Mouse (Mus musculus) fat pad, adult 2 months (tissue): ENCODE measurements around the gene Hspa1l.
A peak's percentile ranks its signal among the peaks of the same experiment; 100 is the strongest.
"Not testable (repeated sequence)": the region's sequence is repeated elsewhere in the genome, so short reads cannot be mapped to it uniquely, and the experiment has no call there.

ENCODE experiments used
- DNase-seq: peaks from one replicate; pipeline ENCODE4 v3.0.0-alpha.2; 2011; ENCODE audit warnings: low read depth, low spot score; ENCODE audit errors: extremely low read depth

Gene Hspa1l

GRCm38 (mm10) chr17:34972069-34972749, at the start of gene Hspa1l, which contains the start of gene Hspa1a:
Gene Hspa1l (plus strand): TSS chr17:34972703.
Gene Hspa1a (minus strand): TSS chr17:34972156.
- DNase-seq: not testable (repeated sequence)

GRCm38 (mm10) chr17:34922939-34923338, 49.6 kb upstream of the Hspa1l start:
- no peak for DNase-seq

GRCm38 (mm10) chr17:34924258-34924657, 48.2 kb upstream of the Hspa1l start:
- DNase-seq: no peak

GRCm38 (mm10) chr17:34927306-34928019, 45.0 kb upstream of the Hspa1l start:
- DNase-seq: no peak

GRCm38 (mm10) chr17:34928841-34929240, 43.7 kb upstream of the Hspa1l start:
- DNase-seq: no peak

DNA sequence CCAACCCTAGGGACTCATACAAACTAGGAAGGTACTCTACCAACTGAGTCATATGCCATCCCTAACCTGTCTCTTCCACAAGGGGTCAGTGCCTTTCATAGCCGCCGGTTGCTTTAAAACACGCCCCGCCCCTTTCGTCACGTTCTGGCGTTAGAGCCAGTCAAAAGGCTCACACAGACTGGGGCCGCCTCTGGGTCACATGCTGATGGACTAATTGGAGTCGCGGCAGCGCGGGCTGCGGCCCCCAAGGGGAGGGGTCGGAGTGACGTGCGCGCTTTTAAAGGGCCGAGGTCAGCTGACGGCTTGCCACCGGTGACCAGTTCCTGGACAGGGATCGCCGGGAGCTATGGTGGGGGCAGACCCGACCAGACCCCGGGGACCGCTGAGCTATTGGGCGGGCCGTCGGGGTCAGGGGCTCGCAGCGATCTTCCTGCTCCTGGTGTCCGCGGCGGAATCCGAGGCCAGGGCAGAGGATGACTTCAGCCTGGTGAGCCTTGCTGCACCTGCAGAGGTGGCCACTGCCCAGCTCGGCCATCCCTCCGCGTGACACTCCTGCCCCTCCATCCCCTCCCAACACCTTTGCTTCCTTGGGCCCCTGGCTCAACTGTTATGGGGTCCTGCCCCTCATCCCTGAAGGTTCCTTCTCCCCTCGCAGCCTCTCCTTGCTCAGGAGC, 41.3 kb upstream of the Hspa1l start, which contains the start of gene Neu1:
Gene Neu1, plus strand, starts transcription at position 193 of the 674 bp plus-strand sequence.
- peak; percentile 73 for DNase-seq

- DNase-seq: no peak
These were observed 40.8 kb upstream of the Hspa1l start for GRCm38 (mm10) chr17:34931735-34932098.

GRCm38 (mm10) chr17:34932287-34932686, 40.2 kb upstream of the Hspa1l start:
- no peak for DNase-seq

DNA sequence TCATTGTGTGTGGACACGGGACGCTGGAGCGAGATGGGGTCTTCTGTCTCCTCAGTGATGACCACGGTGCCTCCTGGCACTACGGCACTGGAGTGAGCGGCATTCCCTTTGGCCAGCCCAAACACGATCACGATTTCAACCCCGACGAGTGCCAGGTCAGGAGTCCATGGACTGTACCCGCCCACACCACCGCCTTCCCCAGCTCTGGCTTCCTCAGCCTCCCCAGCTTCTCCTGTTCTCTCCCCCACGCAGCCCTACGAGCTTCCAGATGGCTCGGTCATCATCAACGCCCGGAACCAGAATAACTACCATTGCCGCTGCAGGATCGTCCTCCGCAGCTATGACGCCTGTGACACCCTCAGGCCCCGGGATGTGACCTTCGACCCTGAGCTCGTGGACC, 38.5 kb upstream of the Hspa1l start:
- DNase-seq: no peak

GRCm38 (mm10) chr17:34934830-34935229, 37.7 kb upstream of the Hspa1l start:
- DNase-seq: no peak

- DNase-seq: no peak
These were observed 34.5 kb upstream of the Hspa1l start for GRCm38 (mm10) chr17:34937960-34938505.

GRCm38 (mm10) chr17:34941344-34942041, 31.0 kb upstream of the Hspa1l start:
- no peak for DNase-seq

DNA sequence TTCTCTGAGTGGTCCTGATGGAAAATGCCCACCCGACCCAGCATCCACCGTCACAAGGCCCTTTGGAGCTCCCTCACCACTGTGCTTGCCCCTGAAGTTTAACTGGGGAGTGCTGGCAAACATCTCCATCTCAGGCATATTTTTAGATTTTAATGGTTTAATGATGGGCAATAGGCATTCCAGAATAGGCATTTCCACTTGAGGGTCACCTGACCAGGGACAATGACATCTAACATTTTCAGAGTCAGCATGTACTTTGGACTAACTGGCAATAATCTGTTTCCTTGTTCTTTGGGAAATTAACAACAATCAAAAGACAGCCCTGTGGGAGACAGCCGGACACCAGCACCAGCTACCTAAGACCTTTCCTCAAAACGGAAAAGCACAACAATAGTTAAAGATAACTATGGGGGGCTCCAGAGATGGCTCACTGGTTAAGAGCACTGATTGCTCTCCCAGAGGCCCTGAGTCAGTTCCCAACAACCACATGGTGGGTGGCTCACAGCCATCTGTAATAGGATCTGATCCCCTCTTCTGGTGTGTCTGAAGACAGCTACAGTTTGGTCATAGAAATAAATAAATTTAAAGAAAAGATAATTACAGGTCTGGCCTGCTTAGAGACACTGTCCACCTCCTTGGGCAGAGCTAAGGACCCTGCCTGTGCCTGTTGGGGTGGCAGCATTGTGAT, 29.2 kb upstream of the Hspa1l start:
- DNase-seq: no peak

DNA sequence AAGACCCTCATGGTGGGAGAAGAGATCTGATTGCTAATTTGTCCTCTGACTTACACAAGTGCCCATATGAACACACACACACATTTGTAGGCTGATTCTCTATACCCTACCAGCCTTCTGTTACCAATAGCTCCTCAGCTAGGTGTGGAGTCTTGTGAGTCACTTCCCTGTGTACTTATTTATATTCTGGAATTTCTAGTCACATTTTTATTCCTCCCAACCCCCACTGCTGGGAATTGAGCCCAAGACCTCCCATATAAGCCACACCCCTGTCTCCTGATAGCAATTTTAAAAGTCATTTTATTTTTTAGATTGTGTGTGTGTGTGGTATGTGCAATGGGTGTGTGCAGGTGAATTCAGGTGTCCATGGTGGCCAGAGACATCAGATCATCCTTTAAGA, 28.1 kb upstream of the Hspa1l start:
- no peak for DNase-seq

GRCm38 (mm10) chr17:34946486-34947140, 25.9 kb upstream of the Hspa1l start:
- no peak for DNase-seq

GRCm38 (mm10) chr17:34947606-34948005, 24.9 kb upstream of the Hspa1l start:
- no peak for DNase-seq

- DNase-seq: not testable (repeated sequence)
These were observed 23.6 kb upstream of the Hspa1l start for GRCm38 (mm10) chr17:34948721-34949552.

DNA sequence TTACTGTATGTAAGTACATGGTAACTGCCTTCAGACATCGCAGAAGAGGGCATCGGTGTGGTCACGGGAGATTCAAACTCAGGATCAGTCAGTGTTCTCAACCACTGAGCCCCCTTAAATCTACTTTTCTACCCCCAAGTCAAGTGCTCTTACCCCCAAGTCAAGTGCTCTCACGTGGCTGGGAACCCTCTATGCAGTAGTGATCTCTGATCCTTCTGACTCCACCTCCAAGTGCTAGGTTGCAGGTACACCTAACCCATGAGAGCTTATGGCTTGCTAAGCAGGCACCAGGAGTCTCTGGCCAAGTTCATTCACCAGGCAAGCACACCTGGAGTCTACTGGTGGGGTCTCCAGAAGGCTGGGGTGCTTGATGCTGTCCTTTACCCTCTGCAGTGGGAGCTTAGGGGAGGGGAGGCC, 22.9 kb upstream of the Hspa1l start:
- DNase-seq: no peak
